10 mouse cellular contexts compared by ENCODE assay signal in genomic region chr1:77226546-77226945, GRCm38 (mm10).
DNase-seq lines count a peak whose midpoint lies in the region; ATAC-seq lines count a peak whose summit lies in the region.
"Had no signal": no experiment of that assay in that cellular context is flagged by ENCODE, and none has a peak within 500 bp of the region (broad histone marks: within the 10 kb centered on the region; RNA-seq: fewer than 3 reads in every experiment).

No protein-coding gene starts in this region.

- peak overlapping the region; percentile 33 for H3K4me2 ChIP-seq in heart, embryonic 15.5 days
- H3K4me2 ChIP-seq in midbrain, embryonic 16.5 days (ENCODE audit: low read length), result 0 out of 2 replicates have a peak overlapping the region, but pooled peaks have one; percentile 1
- H3K4me2 ChIP-seq in midbrain, embryonic 11.5 days, result no peak overlapping the region
- H3K4me2 ChIP-seq in kidney, embryonic 16.5 days (replicated peaks; ENCODE audit: low read depth, low read length), result peak overlapping the region; percentile 14; the same call in 1 of the 2 replicates

- H3K4me1 ChIP-seq in heart, embryonic 15.5 days (replicated peaks), result peaks cover 10% of the 10 kb centered on the region
- H3K4me1 ChIP-seq in midbrain, embryonic 16.5 days (ENCODE audit: control insufficient read depth, insufficient read depth, low read length), result 0 out of 2 replicates have a peak, but pooled peaks cover 2% of the 10 kb centered on the region
- peaks cover 9% of the 10 kb centered on the region for H3K4me1 ChIP-seq in midbrain, embryonic 11.5 days (ENCODE audit: control insufficient read depth, insufficient read depth, low read length)
- H3K4me1 ChIP-seq in kidney, embryonic 16.5 days (ENCODE audit: insufficient read depth, low read length), result peaks cover 10% of the 10 kb centered on the region

- no peaks in the 10 kb centered on the region for H3K27me3 ChIP-seq in heart, embryonic 15.5 days
- no peaks in the 10 kb centered on the region for H3K27me3 ChIP-seq in midbrain, embryonic 16.5 days (ENCODE audit: control insufficient read depth, insufficient read depth, low read depth, low read length)
- no peaks in the 10 kb centered on the region for H3K27me3 ChIP-seq in midbrain, embryonic 11.5 days (ENCODE audit: control insufficient read depth, insufficient read depth, low read length)
- H3K27me3 ChIP-seq in kidney, embryonic 16.5 days (ENCODE audit: insufficient read depth, low read length), result no peaks in the 10 kb centered on the region

- intact Hi-C loops in heart, postnatal 14 days (cut with DNase I), result no loop called here

- H3K9ac ChIP-seq in heart, embryonic 15.5 days, result no peak overlapping the region
- no peak overlapping the region for H3K9ac ChIP-seq in midbrain, embryonic 16.5 days (ENCODE audit: low read depth, low read length)
- H3K9ac ChIP-seq in midbrain, embryonic 11.5 days (ENCODE audit: low read length), result no peak overlapping the region
- H3K9ac ChIP-seq in kidney, embryonic 16.5 days (replicated peaks; ENCODE audit: low read length), result no peak overlapping the region
- H3K9ac ChIP-seq: limb, embryonic 13.5 days had no signal

- no peak for DNase-seq in heart, postnatal 14 days
- DNase-seq in midbrain, embryonic 11.5 days (ENCODE audit: low spot score, missing footprints), result no peak
- DNase-seq: gastrocnemius, postnatal 25 days; thymus, postnatal 4 days had no signal

- peak overlapping the region; percentile 43; the same call in 1 of the 2 replicates for H3K27ac ChIP-seq in heart, embryonic 15.5 days
- H3K27ac ChIP-seq in midbrain, embryonic 16.5 days (ENCODE audit: low read length), result no peak overlapping the region
- H3K27ac ChIP-seq in midbrain, embryonic 11.5 days (ENCODE audit: low read depth, low read length), result no peak overlapping the region
- no peak overlapping the region for H3K27ac ChIP-seq in kidney, embryonic 16.5 days (ENCODE audit: low read length)
- H3K27ac ChIP-seq: limb, embryonic 13.5 days had no signal

- 34% methylated on average over 4 of the region's 4 CpGs for WGBS in heart, embryonic 15.5 days
- 46% methylated on average over 4 of the region's 4 CpGs for WGBS in midbrain, embryonic 16.5 days
- WGBS in midbrain, embryonic 11.5 days, result 60% methylated on average over 4 of the region's 4 CpGs
- 46% methylated on average over 4 of the region's 4 CpGs for WGBS in kidney, embryonic 16.5 days

- no peak for ATAC-seq in heart, embryonic 15.5 days (replicated peaks; ENCODE audit: insufficient number of reproducible peaks, insufficient read depth, low FRiP score, low read depth)
- ATAC-seq in midbrain, embryonic 16.5 days, result no peak
- no peak for ATAC-seq in midbrain, embryonic 11.5 days (ENCODE audit: low FRiP score)
- ATAC-seq in kidney, embryonic 16.5 days (ENCODE audit: low FRiP score, low TSS enrichment), result no peak
- no peak for ATAC-seq in inflammation-experienced regulatory T-cells, adult 6 months
- no peak for ATAC-seq in erythroblast, adult 5-6 weeks (replicated peaks; ENCODE audit: low FRiP score, poor library complexity, severe bottlenecking)

- no peak overlapping the region for H3K4me3 ChIP-seq in heart, embryonic 15.5 days
- H3K4me3 ChIP-seq in midbrain, embryonic 16.5 days (ENCODE audit: low read depth, low read length), result no peak overlapping the region
- no peak overlapping the region for H3K4me3 ChIP-seq in midbrain, embryonic 11.5 days (ENCODE audit: low read depth, low read length)
- no peak overlapping the region for H3K4me3 ChIP-seq in kidney, embryonic 16.5 days (ENCODE audit: low read length)
- H3K4me3 ChIP-seq: limb, embryonic 13.5 days had no signal

- H3K9me3 ChIP-seq in heart, embryonic 15.5 days (replicated peaks), result no peaks in the 10 kb centered on the region
- H3K9me3 ChIP-seq in midbrain, embryonic 16.5 days (replicated peaks; ENCODE audit: control insufficient read depth, low read length, poor library complexity, severe bottlenecking), result no peaks in the 10 kb centered on the region
- no peaks in the 10 kb centered on the region for H3K9me3 ChIP-seq in midbrain, embryonic 11.5 days (ENCODE audit: control insufficient read depth, low read length)
- H3K9me3 ChIP-seq in kidney, embryonic 16.5 days (ENCODE audit: low read length), result 0 out of 2 replicates have a peak, but pooled peaks cover 5% of the 10 kb centered on the region
- H3K9me3 ChIP-seq: limb, embryonic 13.5 days had no signal

- H3K36me3 ChIP-seq in heart, embryonic 15.5 days, result no peaks in the 10 kb centered on the region
- H3K36me3 ChIP-seq in midbrain, embryonic 16.5 days (ENCODE audit: control insufficient read depth, insufficient read depth, low read length), result no peaks in the 10 kb centered on the region
- no peaks in the 10 kb centered on the region for H3K36me3 ChIP-seq in midbrain, embryonic 11.5 days (ENCODE audit: control insufficient read depth, insufficient read depth, low read length)
- H3K36me3 ChIP-seq in kidney, embryonic 16.5 days (ENCODE audit: insufficient read depth, low read length), result no peaks in the 10 kb centered on the region
- H3K36me3 ChIP-seq: limb, embryonic 13.5 days had no signal
